Mouse (Mus musculus) frontal cortex, adult (tissue): ENCODE results near the gene Ahnak2.
"Not testable (repeated sequence)": the region's sequence is repeated elsewhere in the genome, so short reads cannot be mapped to it uniquely, and the experiment has no call there.

Experiments used
- ATAC-seq: cut with Nextera tagmentation; 2 replicates; pipeline ENCODE4 v1.9.2; 2017; ENCODE audit warnings: mild to moderate bottlenecking, moderate library complexity, mixed read lengths; ENCODE audit not compliant: low TSS enrichment

The Ahnak2 gene

DNA sequence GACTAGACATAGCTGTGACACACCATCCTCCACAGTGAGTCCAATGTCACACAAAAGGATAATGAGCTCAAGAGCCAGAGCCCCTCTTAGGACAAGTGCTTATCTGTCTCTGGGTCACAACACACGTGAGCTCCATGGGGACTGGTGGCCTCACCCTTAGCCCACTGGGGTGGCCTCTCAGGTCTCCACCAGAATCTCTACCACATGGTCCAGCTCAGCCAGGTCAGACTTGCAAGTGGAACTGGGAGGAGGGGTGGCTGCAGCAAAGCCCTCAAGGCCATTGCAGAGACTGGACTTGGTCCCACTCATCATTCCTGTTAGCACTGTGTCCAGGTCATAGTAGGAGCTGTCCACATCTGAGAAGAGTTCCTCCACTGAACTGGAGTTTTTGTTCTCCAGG is 18.8 kb upstream of the Ahnak2 start:
- no peak for ATAC-seq

DNA sequence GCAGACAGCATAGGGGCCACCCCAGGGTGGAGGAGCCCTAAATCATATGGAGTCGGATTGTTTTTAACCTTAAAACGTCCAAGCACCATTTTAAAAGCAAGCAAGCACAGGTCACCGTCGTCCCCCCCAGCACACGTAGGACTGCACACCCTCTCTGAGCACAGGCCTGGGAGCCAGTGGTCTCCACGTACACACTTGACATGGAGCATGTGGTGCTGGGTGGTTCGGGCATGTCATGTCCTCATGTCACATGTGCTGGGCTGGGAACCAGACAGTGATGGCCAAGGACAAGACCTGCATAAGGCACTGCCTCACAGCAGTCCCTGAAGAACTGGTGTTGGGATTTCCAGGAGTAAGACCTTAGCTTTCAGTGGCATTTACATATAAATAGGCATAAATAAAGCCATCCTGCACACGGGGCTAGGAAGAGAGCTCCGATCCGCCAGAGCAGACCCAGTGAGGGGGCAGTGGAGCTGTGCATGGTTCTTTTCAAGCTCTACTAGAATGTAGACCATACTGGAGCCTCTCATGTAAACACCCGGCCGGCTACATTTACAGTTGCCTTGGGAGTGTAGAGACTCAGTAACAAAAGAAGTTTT is 18.0 kb upstream of the Ahnak2 start:
- no peak for ATAC-seq

DNA sequence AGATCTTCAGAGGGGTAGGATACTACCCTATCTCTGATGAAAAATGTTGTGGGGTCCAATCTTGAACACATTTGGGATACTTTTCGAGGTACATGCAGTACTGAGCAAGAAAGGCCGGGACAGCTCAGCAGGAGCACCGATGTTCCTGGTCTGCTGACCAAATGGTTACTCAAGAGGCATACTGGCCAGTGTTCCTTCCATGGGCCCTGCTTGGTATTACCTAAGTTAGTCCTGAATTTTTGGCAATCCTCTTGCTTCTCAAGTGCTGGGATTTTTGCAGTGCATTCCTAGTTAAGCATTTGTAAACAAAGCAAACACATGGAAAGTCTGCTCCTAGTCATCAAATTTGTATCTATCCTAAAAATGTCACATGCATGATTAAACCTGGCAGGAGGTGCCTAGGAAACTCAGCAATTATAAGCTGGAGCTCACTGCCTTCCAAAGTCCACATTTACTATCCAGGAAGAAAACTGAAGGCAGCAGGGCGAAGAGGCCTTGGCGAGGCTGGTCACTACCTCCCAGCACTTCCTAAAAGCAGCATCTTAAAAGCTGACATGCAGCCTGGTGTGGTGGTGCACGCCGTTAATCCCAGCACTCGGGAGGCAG is 16.7 kb upstream of the Ahnak2 start:
- no peak for ATAC-seq

DNA sequence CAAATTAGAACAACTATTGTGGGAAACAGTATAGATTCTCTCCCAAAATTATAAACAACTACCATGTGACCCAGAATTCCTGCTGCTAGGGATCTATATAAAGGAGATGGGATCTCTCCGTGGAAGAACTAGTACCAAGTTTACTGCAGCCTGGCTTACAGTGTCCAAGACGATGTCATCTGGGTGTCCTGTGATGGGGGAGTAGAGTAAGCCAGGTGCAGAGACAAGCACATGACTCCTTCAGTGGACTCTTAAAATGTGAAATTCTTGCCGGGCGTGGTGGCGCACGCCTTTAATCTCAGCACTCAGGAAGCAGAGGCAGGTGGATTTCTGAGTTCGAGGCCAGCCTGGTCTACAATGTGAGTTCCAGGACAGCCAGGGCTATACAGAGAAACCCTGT is 14.4 kb upstream of the Ahnak2 start:
- not testable (repeated sequence) for ATAC-seq

DNA sequence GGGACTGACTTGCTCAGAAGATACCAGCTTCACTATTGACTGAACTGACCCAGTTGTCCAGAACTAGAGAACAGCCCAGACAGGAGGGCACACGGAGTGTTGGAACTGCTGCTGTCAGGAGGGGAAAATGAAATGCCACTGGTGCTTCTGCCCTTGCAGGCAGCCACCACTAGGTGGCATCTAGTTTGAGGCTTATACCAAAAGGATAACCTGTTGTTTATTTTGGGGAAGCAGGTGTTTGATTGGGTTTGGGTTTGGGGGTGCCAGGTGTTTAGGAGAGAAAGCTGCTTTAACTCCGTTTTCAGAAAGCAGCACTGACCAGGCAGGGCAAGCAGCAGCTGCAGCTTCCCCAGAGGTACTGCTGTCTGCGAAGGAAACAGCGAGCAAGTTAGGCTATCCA is 13.8 kb upstream of the Ahnak2 start:
- ATAC-seq = peak; percentile 53; the same call in 1 of the 2 replicates

DNA sequence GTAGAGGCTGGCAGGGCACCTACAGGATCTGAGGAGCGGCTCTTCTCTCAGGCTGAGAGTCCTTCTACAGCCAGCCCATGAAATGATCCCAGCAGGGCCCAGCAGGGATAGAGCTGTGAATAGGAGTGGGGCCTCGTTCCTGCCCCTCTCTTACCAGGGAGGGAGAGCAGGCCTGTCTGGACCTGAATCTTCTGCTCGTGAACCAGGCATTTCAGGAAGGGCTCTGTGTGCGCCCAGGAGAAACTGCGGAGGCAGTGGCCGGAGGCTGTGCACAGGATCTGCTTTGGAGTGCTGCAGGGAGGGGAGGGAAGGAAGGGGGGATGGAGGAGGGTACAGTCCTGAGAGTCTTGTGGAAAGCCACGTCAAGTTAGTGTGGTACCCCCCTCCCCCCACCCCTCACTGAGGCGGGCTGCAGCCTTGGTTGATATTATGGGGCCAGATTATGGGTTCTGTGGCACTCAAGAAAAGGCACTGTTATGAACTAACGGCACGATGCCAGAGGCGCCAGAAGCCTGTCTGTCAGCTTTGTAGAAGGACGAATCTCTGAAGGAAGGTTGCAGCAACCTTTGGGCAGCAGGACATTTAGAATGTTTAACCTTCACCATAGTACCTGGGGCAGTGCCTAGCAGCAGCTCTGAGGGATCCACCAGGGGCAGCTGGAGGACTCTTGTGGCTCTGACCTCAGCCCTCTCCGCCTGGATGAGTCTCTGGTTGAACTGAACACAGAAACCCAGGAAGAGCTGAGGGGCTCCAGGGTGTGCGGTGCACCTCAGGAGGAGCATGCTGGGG is 12.4 kb upstream of the Ahnak2 start:
- no peak for ATAC-seq

DNA sequence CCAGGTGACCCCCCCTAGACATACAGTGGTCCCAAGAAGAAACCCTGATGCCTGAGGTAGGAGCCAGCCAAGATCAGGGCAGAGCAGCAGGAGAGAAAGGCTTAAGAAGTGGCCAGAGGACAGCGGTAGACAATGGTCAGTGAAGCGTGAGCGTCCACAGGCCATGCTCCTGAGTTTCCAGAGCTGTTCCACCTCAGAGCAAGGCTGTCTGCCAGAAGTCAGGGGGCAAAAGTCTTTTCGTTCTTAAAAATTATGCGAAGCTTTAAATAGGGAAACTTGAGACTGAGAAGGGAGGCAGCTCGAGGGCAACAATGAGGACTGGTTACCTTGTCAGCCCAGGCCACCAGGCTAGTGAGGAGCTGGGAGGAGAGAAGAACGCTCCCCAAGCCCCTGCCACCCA is 10.9 kb upstream of the Ahnak2 start:
- ATAC-seq = no peak

DNA sequence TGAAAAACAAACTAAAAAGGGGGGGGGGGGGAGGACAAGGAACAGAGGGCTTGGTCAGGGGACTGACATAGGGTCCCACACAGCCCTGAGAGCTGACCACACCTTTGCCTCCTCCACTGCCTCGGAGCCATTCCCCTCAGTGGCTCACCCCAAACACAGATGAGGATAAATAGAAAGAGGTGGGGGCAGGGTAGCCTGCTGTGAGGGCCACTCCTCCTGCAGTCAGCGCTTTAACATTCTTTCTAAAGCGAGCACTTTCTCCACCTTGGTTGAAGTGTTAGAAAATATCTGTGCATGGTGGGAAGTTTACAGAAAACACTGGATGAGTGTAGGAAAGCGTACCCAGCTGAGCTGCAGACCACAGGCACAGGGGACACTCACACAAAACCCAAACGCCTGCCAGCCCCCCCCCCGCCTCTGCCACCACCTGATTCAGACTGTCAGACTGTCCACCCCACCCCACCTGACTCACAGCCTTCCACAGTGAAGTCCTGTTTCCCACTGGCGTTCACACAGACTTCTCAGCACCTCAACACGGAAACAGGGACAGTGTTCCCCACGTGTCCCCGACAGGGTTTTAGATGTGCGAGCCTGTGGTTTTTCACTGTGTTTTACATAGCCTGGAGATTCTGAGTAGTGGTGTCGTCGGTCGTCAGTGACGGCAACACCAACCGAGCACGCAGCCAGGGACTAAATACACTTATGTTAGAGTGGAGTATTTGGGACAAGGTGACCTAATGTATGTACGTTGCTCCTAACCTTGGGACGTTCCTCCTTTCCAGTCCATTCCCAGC is 7.8 kb upstream of the Ahnak2 start:
- no peak for ATAC-seq

DNA sequence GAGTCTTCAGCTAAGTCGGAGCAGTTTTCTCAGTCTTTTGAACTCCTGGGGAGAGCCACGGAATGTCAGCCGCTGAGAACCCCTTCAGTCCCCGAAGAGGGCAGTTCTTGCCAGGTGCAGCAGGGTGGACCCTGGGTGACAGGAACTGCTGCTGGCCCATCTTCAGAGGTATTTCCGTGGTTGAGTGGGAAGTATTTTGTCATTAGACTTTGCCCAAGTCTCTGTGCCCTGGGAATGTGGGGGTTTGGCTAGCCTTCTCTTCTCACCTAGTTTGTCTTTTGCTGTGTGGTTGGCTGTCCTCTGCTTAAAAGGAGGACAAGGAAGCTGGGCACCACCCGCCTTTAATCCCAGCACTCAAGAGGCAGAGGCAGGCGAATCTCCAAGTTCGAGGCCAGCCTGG is 7.2 kb upstream of the Ahnak2 start:
- ATAC-seq = no peak

DNA sequence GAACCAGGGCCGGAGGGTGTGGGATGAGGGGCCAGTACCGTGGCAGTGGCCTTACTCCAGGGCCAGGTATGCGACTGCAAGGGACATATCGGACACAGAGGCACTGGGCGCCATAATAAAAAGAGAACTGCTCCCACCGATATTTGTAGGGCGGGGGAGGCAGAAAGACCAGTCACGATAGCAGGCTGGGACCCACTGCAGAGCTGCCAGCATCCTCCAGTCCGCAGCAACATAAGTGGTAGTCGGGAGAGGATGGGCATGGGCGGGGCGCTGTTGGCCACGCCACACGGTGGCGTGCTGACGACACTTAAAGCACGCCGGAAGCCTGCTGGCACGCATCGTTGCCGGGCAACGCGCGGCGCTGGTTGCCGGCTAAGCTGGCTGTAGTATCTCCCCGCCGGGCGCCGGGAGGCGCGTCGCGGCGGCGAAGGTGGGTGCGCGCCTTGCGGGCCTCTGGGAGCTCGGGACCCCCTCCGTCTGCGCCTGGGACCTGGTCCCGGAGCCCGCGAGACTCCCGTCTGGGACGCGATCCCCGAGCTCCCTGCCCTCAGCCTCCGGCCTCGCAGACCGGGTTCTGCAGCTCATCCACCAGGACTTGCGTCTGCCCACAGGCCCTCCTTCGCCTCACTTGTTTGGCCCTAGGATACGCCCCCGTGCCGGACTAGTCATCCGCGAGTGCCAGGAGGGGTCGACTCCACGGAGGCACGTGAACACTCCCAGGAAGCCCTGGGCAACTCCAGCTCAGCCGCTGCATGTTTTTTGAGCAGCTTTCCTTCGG is 6.3 kb upstream of the Ahnak2 start, which contains the start of gene Clba1:
TSS of gene Clba1 (plus strand) at position 351 of the 778 bp plus-strand sequence.
- peak; percentile 94 for ATAC-seq

DNA sequence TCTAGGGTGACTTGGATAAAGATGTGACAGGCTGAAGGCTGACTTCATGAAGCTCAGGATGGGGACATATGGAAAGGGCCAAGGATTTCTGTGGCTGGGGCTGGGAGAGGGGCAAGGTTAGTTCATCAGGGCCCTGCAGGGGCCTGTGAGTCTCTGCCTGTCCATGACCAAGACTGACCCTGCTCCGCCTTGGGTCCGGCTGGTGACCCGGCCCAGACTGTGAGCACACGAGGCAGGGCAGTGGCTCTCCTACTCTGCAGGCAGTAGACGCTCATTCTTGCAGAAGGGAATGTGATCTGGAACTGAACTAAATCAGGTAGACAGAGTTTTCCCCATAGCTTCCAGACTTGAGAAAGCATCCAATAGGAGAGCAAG is 5.7 kb upstream of the Ahnak2 start:
- ATAC-seq = peak; percentile 1; the same call in 1 of the 2 replicates

DNA sequence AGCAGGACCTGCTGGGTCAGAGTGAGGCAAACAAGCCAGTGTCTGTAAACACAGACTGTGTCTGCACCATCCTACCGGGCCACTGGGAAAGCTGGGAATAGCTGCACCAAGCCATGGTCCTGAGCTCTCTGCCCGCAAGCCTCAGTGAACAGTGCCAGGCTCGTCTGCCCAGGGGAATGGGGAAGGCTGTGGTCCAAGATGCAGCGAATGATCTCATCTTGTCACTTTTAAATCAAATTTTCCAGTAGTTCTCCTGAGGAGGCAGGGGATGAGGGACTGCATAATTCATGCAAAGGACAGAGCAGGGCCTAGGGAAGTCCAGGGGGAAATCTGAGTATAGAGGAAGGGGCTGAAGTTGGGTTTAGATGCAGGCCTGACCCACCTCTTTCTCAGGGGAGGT is 5.3 kb upstream of the Ahnak2 start:
- ATAC-seq = no peak

DNA sequence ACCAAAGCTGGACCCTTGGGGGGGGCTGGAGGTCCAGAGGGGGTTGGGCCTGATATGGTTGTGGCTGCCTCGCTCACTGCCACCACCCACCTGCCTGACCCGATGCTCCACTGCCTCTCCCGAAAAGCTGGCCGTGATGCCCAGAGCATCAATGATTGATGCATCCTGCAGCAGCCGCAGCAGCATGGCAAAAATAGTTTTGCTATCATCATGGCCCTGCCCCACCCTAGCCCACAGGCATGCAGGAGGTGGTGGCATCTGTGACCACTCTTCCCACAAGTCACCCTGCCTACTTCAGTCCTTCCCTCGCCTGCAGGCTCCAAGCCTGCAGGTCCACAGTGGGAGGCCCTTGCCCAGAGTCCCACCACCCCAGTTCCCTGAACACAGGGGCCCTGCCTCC is 3.6 kb upstream of the Ahnak2 start:
- no peak for ATAC-seq

DNA sequence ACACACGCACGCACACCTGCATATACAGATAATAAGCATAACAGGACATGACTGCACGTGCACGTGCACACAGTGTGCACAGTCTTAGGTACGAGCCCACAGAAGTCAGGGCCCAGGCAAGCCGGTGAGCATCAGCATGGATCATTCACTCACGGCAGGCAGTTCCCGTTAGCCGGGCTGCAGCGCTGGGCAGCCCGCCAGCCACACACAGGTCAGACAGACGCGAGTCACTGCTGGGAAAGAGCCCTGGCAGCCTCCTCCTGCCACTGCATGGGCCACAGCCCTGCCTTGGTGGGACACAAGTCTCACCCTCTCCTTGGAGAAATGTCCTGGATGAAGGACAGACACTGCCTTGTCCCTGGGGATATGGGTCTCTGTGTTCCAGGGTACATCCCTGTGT is 1.6 kb upstream of the Ahnak2 start:
- no peak for ATAC-seq

DNA sequence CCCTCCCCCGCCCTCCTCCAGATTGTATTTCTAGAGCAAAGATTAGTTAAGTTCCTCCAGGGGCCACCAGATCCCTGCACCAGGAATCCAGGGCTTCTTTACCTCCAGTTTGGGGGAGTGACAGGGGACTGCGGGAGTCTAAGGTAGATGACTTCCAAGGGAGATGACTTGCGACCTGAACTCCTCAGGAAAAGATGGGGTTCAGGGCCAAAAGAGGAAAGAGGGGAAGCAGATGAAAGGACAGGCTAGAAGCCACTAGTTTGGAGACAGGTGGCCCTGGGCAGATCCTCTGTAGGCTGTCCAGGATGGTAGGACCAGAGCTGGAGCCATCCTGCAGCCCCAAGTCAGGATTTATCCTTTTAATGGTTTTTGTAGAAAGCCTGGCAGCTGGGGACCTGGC is 460 bp upstream of the Ahnak2 start:
- ATAC-seq = no peak

DNA sequence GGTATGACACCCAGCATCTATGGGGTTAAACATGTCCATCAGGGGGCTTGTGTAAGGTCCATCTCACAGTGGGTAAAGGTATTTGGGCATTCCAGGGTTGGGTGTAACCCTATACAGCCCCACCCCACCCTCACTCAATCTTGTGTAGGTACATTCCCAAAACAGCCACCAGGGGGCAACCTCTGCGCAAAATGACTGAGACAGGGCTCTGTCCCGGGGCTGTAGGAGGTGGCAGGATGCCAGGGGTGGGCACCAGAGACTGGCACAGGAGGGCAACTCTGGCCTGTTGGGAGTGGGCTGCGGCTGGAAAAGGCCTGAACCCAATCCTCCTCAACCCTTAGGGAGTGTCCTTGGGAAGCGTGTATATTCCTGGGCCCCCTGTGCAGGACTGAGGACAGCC is 2.0 kb downstream of the Ahnak2 start:
- ATAC-seq = no peak

DNA sequence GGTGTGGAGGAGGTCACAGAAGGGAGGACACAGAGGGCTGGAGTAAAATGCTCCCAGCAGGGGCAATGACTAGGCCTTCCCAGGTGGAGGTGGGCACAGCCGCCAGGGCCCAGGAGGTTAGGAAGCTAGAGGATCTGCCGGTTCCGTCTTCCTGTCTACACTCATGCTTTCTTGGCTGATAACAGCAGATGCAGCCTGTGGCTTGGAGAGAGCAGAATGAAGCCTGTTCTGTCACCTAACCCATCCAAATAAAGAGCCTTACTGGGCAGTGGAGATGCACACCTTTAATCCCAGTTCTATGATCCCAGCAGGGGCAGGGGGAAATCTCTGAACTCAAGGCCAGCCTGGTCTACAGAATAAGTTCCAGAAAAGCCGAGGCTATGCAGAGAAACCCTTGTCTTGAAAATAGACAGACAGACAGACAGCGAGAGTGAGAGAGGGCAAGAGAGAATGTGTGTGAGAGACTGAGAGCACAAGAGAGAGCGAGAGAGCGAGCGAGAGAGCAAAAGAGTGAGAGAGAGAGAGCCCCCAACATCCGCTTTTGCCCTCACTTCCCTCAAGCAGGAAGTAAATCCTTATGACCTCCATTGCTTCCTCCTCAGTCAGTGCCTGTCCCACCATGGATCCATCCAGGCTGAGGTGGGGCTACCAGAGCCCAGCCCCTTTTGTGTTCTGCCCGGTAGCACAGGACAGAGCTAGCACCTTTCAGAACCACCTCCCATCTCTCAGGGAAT is 3.1 kb downstream of the Ahnak2 start:
- no peak for ATAC-seq

DNA sequence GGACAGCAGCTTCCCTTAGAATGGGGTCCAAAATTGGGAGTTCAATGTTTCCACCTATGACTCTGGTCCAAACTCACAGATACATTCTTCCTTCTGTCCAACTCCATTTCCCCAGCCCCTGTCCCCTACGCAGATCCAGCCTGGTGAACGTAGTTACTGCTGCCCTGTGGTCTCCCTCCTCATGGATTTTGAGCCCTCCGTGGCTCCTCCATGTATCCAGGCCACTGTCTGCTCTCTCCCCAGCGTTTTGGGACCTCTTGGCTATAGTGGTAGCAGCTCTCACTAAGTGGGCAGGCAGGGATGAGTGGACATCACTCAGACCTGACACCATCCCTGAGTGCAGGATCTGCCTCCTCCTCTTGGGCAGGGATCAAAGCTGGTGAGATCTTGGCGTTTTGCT is 3.7 kb downstream of the Ahnak2 start:
- ATAC-seq = no peak

DNA sequence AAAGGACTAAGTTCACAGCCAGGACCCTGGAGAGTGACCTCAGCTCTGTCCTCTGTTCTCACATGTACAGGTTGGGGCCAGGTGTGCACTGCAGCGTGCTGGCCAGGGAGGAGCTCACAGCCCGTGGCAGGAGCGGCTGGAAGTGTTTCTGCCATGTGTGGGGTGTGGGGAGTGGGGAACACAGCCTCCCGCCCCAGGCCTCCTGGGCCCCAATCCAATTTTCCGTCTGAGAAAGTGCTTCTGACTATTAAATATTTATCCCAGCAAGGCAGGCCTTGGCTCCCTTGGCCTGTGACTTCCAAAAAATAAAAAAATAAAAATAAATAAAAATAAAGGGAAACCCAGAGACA is 4.2 kb downstream of the Ahnak2 start:
- ATAC-seq = no peak

DNA sequence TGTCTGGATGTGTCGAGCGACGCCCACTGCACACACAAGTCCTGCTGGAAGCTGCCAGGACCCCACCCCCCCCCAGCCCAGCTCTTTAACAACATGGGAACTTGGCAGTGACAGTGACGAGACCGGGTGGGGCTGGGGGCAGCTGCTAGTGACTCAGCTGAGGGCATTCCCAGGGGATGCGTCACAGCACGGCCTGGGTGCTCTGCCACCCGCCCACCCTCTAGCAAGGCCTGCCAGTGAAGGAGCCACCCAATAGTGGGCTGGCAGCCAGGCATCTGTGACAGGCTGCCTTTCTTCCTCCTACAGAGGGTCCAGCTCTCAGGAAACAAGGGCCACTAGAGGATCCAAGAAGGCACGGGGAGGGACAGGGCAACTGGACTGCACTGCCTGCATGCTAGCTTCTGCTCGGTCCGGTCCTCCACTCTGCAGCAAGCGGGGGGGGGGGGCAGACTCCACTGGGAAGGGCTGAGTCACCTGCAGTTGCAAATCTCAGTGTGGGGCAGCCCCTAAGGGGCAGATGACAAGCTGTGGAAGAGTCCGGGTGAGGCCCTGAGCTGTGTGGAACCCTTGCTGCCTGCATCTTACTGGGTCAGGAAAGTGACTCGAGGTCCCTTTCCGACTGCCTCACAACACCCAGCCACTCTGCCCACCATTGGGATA is 4.7 kb downstream of the Ahnak2 start:
- peak; percentile 65; the same call in 1 of the 2 replicates for ATAC-seq
